Mouse (Mus musculus) megakaryocyte-erythroid progenitor cell, adult 5-6 weeks (primary cell): Measurements from ENCODE around the gene Msh5. TPM values are rescaled to one million over a fixed set of nuclear protein-coding genes. Genes with fewer than 3 reads are reported as not detected.

Experiments
- ATAC-seq: replicated peaks from 2 replicates; pipeline ENCODE4 v1.8.0; 2016; ENCODE audit warnings: mild to moderate bottlenecking, inconsistent platforms; ENCODE audit not compliant: severe bottlenecking, poor library complexity, low FRiP score, low TSS enrichment
- total RNA-seq, 2 experiments: library from RNA; stranded (forward) in 1 of 2; stranded (reverse) in 1 of 2; fragments of 200-1000, 215-1000 nt in 1 of 2; fragments of >200 nt in 1 of 2; fragmentation: Nextera tagmentation in 1 of 2; gene quantifications; 2 replicates each; pipeline ENCODE4 v1.2.3; 2014 to 2017

Msh5 gene
- total RNA-seq, 2 experiments from 2014 or later = 3.1 to 10.0 TPM

DNA sequence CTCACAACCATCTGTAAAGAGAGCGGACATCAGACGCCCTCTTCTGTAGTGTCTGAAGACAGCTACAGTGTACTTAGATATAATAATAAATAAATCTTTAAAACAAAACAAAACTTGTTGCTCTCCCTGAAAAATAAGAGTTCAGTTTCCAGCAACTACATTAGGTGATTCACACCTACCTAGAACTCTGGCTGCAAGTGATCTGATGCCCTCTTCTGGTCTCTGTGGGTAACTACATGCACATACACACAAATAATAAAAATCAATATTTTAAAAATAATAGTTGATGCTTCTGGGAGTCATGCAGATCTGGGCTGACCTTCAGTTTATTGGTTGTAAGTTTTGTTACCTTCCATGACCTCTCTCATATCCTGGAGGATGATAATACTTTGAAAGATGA, 62.3 kb downstream of the Msh5 start:
- no peak for ATAC-seq

DNA sequence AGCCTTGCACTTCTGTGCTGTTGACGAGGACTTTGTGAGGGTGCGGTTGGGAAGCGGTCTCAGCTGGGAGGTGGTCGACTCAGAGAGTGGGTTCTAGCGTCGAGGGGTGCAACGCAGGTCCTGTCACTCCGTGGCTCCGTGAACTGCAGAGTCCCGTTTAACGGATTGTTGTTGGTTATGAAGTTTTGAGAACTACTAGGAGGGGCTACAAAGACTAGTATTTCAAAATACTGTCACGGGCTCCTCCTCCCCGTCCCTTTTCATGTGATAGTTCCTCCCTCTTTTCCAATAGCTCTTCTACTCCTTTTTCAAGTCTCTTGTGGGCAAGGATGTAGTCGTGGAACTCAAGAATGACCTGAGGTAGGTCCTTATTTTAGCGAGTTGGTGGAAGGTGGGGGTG, 64.2 kb downstream of the Msh5 start:
- peak; percentile 27 for ATAC-seq

DNA sequence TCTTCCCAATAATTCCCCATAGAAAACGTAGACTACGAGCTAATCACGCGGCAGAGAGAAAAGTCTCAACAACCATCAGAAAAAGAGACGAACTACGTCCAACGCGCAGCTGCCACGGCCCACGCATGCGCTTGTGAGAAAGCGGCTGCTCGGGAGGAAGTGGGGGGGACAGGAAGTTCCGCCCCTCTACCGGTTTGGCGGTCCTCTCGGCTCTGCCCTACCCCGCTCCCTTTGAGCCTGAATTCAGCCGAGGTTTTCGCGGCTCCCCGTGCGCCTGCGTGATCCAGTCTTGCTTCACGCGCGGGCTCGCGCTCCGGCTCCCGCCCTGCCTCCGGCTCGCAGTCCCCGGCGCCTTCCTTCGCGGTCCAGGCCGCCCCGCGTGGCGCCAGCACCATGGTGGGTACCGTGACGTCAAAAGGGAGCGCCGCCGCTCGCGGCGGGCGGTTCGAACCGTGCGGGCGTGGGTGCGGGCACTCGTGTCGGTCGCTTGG, 64.8 kb downstream of the Msh5 start, which contains the start of gene Lsm2:
Gene Lsm2 (plus strand): TSS at position 173 of the 491 bp plus-strand sequence.
- ATAC-seq = peak; percentile 80

DNA sequence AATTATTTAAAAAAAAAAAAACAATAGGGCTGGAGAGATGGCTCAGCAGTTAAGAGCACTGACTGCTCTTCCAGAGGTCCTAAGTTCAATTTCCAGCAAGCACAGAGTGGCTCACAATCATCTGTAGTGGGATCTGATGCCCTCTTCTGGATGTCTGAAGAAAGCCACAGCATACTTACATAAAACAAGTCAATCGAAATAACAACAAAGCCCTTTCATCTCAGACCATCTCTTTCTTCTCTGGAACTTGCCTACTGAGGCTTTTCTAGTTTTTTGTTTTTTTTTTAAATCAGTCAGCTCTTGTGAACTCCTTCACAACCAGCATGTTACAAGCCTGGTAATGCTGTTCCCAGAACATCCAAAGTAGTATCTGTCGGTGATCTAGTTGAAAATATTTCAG, 65.9 kb downstream of the Msh5 start:
- no peak for ATAC-seq

DNA sequence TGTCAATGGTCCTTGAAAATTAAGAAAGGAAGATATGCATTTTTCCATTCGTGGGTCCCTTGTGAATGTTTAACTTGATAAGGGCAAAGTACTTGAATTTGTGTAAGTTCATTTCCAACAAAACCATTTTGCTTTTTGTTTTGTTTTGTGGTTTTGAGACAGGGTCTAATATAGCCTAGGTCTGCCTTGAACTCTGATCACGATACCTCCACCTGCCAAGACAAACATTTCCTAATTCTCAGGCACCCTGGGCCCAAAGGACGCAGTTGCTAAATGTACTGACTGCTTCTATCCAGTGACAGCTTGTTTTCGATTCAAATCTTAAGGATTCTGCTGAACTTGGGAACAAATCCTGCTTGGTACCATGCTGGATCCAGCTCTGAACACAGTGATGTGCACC, 66.9 kb downstream of the Msh5 start:
- ATAC-seq = no peak

Other genes starting within 250 kb of the Msh5 start
Only the 30 nearest of the 46 such genes appear.
- gene Ehmt2, start 148.3 kb downstream of the Msh5 start, total RNA-seq (2014; fragmentation: Nextera tagmentation) = 86.2 and 86.5 TPM in 2 replicates
- gene Ehmt2, start 148.3 kb downstream of the Msh5 start, total RNA-seq (2017) = 72.7 and 83.8 TPM in 2 replicates
- not detected in 2 replicates for gene Slc44a4, start 132.3 kb downstream of the Msh5 start, total RNA-seq (2014; fragmentation: Nextera tagmentation)
- not detected in 2 replicates for gene Slc44a4, start 132.3 kb downstream of the Msh5 start, total RNA-seq (2017)
- gene Neu1, start 115.5 kb downstream of the Msh5 start, total RNA-seq (2014; fragmentation: Nextera tagmentation) = 5.2 and 7.0 TPM in 2 replicates
- gene Neu1, start 115.5 kb downstream of the Msh5 start, total RNA-seq (2017) = 3.7 and 5.4 TPM in 2 replicates
- gene Hspa1b, start 87.5 kb downstream of the Msh5 start, total RNA-seq (2014; fragmentation: Nextera tagmentation) = 13.6 and 28.5 TPM in 2 replicates
- 62.5 and 83.5 TPM in 2 replicates for gene Hspa1b, start 87.5 kb downstream of the Msh5 start, total RNA-seq (2017)
- gene Gm20481, start 76.8 kb downstream of the Msh5 start, total RNA-seq (2014; fragmentation: Nextera tagmentation) = not detected in 2 replicates
- gene Gm20481, start 76.8 kb downstream of the Msh5 start, total RNA-seq (2017) = not detected in 2 replicates
- 6.5 and 10.1 TPM in 2 replicates for gene Hspa1a, start 74.6 kb downstream of the Msh5 start, total RNA-seq (2014; fragmentation: Nextera tagmentation)
- gene Hspa1a, start 74.6 kb downstream of the Msh5 start, total RNA-seq (2017) = 30.2 and 43.3 TPM in 2 replicates
- not detected in 2 replicates for gene Hspa1l, start 74.0 kb downstream of the Msh5 start, total RNA-seq (2014; fragmentation: Nextera tagmentation)
- not detected in 2 replicates for gene Hspa1l, start 74.0 kb downstream of the Msh5 start, total RNA-seq (2017)
- 269 and 281 TPM in 2 replicates for gene Lsm2, start 64.9 kb downstream of the Msh5 start, total RNA-seq (2014; fragmentation: Nextera tagmentation)
- gene Lsm2, start 64.9 kb downstream of the Msh5 start, total RNA-seq (2017) = 34.8 and 79.7 TPM in 2 replicates
- gene Vars, start 45.8 kb downstream of the Msh5 start, total RNA-seq (2014; fragmentation: Nextera tagmentation) = 137 and 213 TPM in 2 replicates
- gene Vars, start 45.8 kb downstream of the Msh5 start, total RNA-seq (2017) = 226 and 342 TPM in 2 replicates
- 0.31 and 0.54 TPM in 2 replicates for gene Vwa7, start 30.2 kb downstream of the Msh5 start, total RNA-seq (2014; fragmentation: Nextera tagmentation)
- gene Vwa7, start 30.2 kb downstream of the Msh5 start, total RNA-seq (2017) = 0.15 and 0.19 TPM in 2 replicates
- 9.4 and 14.7 TPM in 2 replicates for gene Sapcd1, start 18.7 kb downstream of the Msh5 start, total RNA-seq (2014; fragmentation: Nextera tagmentation)
- 4.2 TPM in 1 of 2 replicates, not detected in the other for gene Sapcd1, start 18.7 kb downstream of the Msh5 start, total RNA-seq (2017)
- 126 and 137 TPM in 2 replicates for gene Clic1, start 3.2 kb upstream of the Msh5 start, total RNA-seq (2014; fragmentation: Nextera tagmentation)
- gene Clic1, start 3.2 kb upstream of the Msh5 start, total RNA-seq (2017) = 137 and 183 TPM in 2 replicates
- gene Ddah2, start 12.3 kb upstream of the Msh5 start, total RNA-seq (2014; fragmentation: Nextera tagmentation) = 2.7 and 7.6 TPM in 2 replicates
- 4.6 and 21.4 TPM in 2 replicates for gene Ddah2, start 12.3 kb upstream of the Msh5 start, total RNA-seq (2017)
- gene Ly6g6c, start 18.6 kb upstream of the Msh5 start, total RNA-seq (2014; fragmentation: Nextera tagmentation) = not detected in 2 replicates
- gene Ly6g6c, start 18.6 kb upstream of the Msh5 start, total RNA-seq (2017) = not detected in 2 replicates
- gene Mpig6b, start 19.4 kb upstream of the Msh5 start, total RNA-seq (2014; fragmentation: Nextera tagmentation) = 0.32 TPM in 1 of 2 replicates, not detected in the other
- gene Mpig6b, start 19.4 kb upstream of the Msh5 start, total RNA-seq (2017) = not detected in 2 replicates
- not detected in 2 replicates for gene Ly6g6e, start 30.2 kb upstream of the Msh5 start, total RNA-seq (2014; fragmentation: Nextera tagmentation)
- gene Ly6g6e, start 30.2 kb upstream of the Msh5 start, total RNA-seq (2017) = not detected in 2 replicates
- gene Ly6g6d, start 31.3 kb upstream of the Msh5 start, total RNA-seq (2014; fragmentation: Nextera tagmentation) = not detected in 2 replicates
- not detected in 2 replicates for gene Ly6g6d, start 31.3 kb upstream of the Msh5 start, total RNA-seq (2017)
- not detected in 2 replicates for gene Ly6g6f, start 38.9 kb upstream of the Msh5 start, total RNA-seq (2014; fragmentation: Nextera tagmentation)
- gene Ly6g6f, start 38.9 kb upstream of the Msh5 start, total RNA-seq (2017) = not detected in 2 replicates
- 62.9 and 76.7 TPM in 2 replicates for gene Abhd16a, start 42.5 kb upstream of the Msh5 start, total RNA-seq (2014; fragmentation: Nextera tagmentation)
- 38.5 and 46.7 TPM in 2 replicates for gene Abhd16a, start 42.5 kb upstream of the Msh5 start, total RNA-seq (2017)
- gene Ly6g5c, start 61.5 kb upstream of the Msh5 start, total RNA-seq (2014; fragmentation: Nextera tagmentation) = not detected in 2 replicates
- not detected in 2 replicates for gene Ly6g5c, start 61.5 kb upstream of the Msh5 start, total RNA-seq (2017)
- gene Ly6g5b, start 68.7 kb upstream of the Msh5 start, total RNA-seq (2014; fragmentation: Nextera tagmentation) = 0.42 and 1.1 TPM in 2 replicates
- 0.99 TPM in 1 of 2 replicates, not detected in the other for gene Ly6g5b, start 68.7 kb upstream of the Msh5 start, total RNA-seq (2017)
- gene Gpank1, start 74.7 kb upstream of the Msh5 start, total RNA-seq (2014; fragmentation: Nextera tagmentation) = 30.4 and 31.5 TPM in 2 replicates
- gene Gpank1, start 74.7 kb upstream of the Msh5 start, total RNA-seq (2017) = 36.2 and 37.7 TPM in 2 replicates
- gene Csnk2b, start 75.3 kb upstream of the Msh5 start, total RNA-seq (2014; fragmentation: Nextera tagmentation) = 340 and 451 TPM in 2 replicates
- gene Csnk2b, start 75.3 kb upstream of the Msh5 start, total RNA-seq (2017) = 319 and 482 TPM in 2 replicates
- gene D17H6S53E, start 79.6 kb upstream of the Msh5 start, total RNA-seq (2014; fragmentation: Nextera tagmentation) = 0.70 and 6.3 TPM in 2 replicates
- 4.4 and 9.0 TPM in 2 replicates for gene D17H6S53E, start 79.6 kb upstream of the Msh5 start, total RNA-seq (2017)
- gene Apom, start 85.3 kb upstream of the Msh5 start, total RNA-seq (2014; fragmentation: Nextera tagmentation) = not detected in 2 replicates
- gene Apom, start 85.3 kb upstream of the Msh5 start, total RNA-seq (2017) = not detected in 2 replicates
- 158 TPM in 2 replicates for gene Bag6, start 88.4 kb upstream of the Msh5 start, total RNA-seq (2014; fragmentation: Nextera tagmentation)
- 63.3 and 105 TPM in 2 replicates for gene Bag6, start 88.4 kb upstream of the Msh5 start, total RNA-seq (2017)
- 392 and 430 TPM in 2 replicates for gene Prrc2a, start 118.2 kb upstream of the Msh5 start, total RNA-seq (2014; fragmentation: Nextera tagmentation)
- gene Prrc2a, start 118.2 kb upstream of the Msh5 start, total RNA-seq (2017) = 44.9 and 47.1 TPM in 2 replicates
- not detected in 2 replicates for gene Aif1, start 129.3 kb upstream of the Msh5 start, total RNA-seq (2014; fragmentation: Nextera tagmentation)
- gene Aif1, start 129.3 kb upstream of the Msh5 start, total RNA-seq (2017) = 7.4 TPM in 1 of 2 replicates, not detected in the other
- not detected in 2 replicates for gene Lst1, start 141.7 kb upstream of the Msh5 start, total RNA-seq (2014; fragmentation: Nextera tagmentation)
- 15.8 TPM in 1 of 2 replicates, not detected in the other for gene Lst1, start 141.7 kb upstream of the Msh5 start, total RNA-seq (2017)
- 5.5 and 12.6 TPM in 2 replicates for gene Ltb, start 147.7 kb upstream of the Msh5 start, total RNA-seq (2014; fragmentation: Nextera tagmentation)
- gene Ltb, start 147.7 kb upstream of the Msh5 start, total RNA-seq (2017) = 1.3 TPM in 1 of 2 replicates, not detected in the other